Mouse (Mus musculus): ENCODE data around the gene Plekhg2. TPM values are rescaled to one million over a fixed set of nuclear protein-coding genes. Genes with fewer than 3 reads are reported as not detected.
A peak's percentile ranks its signal among the peaks of the same experiment; 100 is the strongest.

Gene Plekhg2
- polyA plus RNA-seq, 1 experiment from 2014 or later, result 18.8 TPM

DNA sequence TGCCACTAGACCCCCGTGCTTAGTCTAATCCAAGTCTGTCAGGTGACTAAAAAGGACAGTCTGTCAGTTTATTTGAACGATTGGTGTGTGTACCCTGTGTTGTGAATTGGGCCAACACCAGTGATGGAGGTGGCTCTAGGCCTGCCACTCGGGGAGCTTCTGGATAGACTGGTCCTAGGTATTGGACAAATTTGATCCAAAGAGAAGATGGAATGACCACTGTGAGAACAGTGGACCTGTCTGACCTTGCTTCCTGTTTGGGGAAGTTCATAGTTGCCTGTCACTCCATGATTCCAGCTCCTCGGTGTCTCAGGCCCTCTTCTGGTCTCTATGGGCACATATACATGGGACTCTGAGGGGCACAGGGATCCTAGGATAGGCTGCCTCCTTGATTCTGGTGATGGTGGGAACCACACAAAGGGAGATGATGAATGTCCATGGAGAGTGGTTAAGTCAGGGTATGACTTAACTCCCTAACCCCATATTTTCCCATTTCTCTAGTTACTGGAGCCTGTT, 20.7 kb downstream of the Plekhg2 start:
- 52% methylated on average over 4 of the region's 4 CpGs for WGBS
- H3K27me3 ChIP-seq (replicated peaks; ENCODE audit: control insufficient read depth, insufficient read depth, low read length), result no peaks in the 10 kb centered on the region
- H3K4me3 ChIP-seq (ENCODE audit: low read length), result peak overlapping the region; percentile 70
- H3K4me2 ChIP-seq (ENCODE audit: low read length), result peak overlapping the region; percentile 74
- peaks cover 22% of the 10 kb centered on the region for H3K36me3 ChIP-seq (ENCODE audit: control insufficient read depth, insufficient read depth, low read length)
- peaks cover 12% of the 10 kb centered on the region for H3K4me1 ChIP-seq (ENCODE audit: control insufficient read depth, insufficient read depth, low read depth, low read length)
- H3K27ac ChIP-seq (ENCODE audit: low read depth, low read length), result no peak overlapping the region
- ATAC-seq, result no peak
- H3K9me3 ChIP-seq (ENCODE audit: control insufficient read depth, low read length), result no peaks in the 10 kb centered on the region
- peak overlapping the region; percentile 93; the same call in 1 of the 2 replicates for H3K9ac ChIP-seq (ENCODE audit: low read depth, low read length)

DNA sequence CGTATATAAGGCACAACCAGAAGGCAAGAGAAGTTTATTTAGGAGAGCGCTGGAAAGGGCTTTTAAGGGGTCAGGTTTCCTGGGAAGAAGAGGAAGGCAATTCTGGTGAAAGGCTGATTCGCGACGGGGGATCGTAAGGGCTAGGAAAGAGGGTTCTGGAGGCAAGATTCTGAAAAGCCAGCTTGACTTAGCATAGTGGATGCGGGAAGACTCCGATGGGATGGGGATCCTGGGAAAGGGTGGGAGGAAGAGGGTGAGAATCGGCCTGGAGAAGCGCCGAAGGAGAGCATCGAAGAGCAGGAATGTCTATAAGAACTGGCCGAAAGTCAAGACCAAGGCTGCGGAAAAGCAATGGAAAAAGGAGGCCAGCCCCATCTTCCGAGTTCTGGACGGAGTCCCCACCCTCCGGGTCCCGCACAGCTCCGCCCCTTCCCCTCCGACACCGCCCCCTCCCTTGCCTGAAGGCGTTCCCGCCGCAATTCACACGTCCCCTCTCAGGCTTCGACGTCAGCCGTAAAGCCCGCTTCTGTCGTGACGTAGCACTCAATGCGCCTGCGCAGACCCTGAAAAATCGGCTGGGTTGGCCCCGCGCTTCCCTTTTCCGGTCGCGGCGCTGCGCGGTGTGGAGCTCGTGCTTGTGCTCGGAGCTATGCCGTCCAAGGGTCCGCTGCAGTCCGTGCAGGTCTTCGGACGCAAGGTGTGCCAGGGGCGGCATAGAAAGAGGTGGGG, 22.1 kb downstream of the Plekhg2 start, which contains the start of gene Rps16:
TSS of gene Rps16 (plus strand) at position 498 of the 729 bp plus-strand sequence.
- H3K9ac ChIP-seq (ENCODE audit: low read depth, low read length), result peak within 1 kb of the TSS; percentile 93
- peaks cover 12% of the 10 kb centered on the region for H3K4me1 ChIP-seq (ENCODE audit: control insufficient read depth, insufficient read depth, low read depth, low read length)
- H3K27me3 ChIP-seq (replicated peaks; ENCODE audit: control insufficient read depth, insufficient read depth, low read length), result no peaks in the 10 kb centered on the region
- peak within 1 kb of the TSS; percentile 74 for H3K4me2 ChIP-seq (ENCODE audit: low read length)
- no peaks in the 10 kb centered on the region for H3K9me3 ChIP-seq (ENCODE audit: control insufficient read depth, low read length)
- peak; percentile 96 for ATAC-seq
- peak within 1 kb of the TSS; percentile 84 for H3K27ac ChIP-seq (ENCODE audit: low read depth, low read length)
- 1% methylated on average over 46 of the region's 50 CpGs for WGBS
- H3K36me3 ChIP-seq (ENCODE audit: control insufficient read depth, insufficient read depth, low read length), result peaks cover 22% of the 10 kb centered on the region
- H3K4me3 ChIP-seq (ENCODE audit: low read length), result peak within 1 kb of the TSS; percentile 70

DNA sequence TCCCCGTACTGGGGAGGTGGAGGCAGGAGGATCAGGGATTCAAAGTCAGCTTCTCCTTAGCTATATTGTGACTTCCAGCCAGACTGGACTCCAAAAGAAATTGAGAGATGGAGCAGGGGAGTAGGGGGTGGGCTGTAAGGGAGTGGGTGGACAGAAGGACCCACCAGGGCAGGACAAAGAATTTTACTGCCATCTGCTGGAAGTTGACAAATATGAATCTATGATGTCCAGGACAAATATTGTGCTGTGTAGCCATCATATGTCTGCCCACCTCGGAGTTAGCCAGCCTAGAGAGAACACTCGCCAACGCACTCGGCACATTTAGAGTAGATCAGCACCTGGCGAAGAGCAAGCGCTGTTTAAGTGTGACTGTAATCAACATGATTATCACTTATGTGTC, 23.8 kb downstream of the Plekhg2 start:
- Histone ChIP-seq H3K36me3 (ENCODE audit: control insufficient read depth, insufficient read depth, low read length) (peaks cover 11% of the 10 kb centered on the region), H3K9ac (ENCODE audit: low read depth, low read length) (no peak overlapping the region), H3K4me2 (ENCODE audit: low read length) (no peak overlapping the region), H3K4me3 (ENCODE audit: low read length) (no peak overlapping the region), H3K9me3 (ENCODE audit: control insufficient read depth, low read length) (no peaks in the 10 kb centered on the region), H3K27ac (ENCODE audit: low read depth, low read length) (no peak overlapping the region), H3K4me1 (ENCODE audit: control insufficient read depth, insufficient read depth, low read depth, low read length) (peaks cover 12% of the 10 kb centered on the region), H3K27me3 (replicated peaks; ENCODE audit: control insufficient read depth, insufficient read depth, low read length) (no peaks in the 10 kb centered on the region)
- no peak for ATAC-seq
- 84% methylated on average over 7 of the region's 7 CpGs for WGBS

DNA sequence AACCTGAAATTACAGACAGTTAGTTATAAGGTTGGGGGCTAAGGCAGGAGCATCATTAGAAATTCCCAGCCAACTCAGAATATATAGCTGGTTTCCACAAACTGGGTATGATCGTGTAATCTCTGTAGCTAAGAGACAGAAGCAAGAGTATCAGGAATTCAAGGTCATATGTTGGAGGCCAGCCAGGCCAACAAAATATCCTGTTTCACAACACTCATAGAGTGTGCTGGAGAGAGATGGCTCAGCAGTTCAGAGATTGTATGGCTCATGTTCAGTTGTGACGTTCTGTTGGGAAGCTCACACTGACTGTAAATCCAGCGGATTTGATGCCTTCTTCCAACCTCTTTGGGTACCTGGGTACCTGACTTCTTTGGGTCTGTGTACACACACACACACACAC, 24.7 kb downstream of the Plekhg2 start:
- WGBS, result 76% methylated on average over 3 of the region's 3 CpGs
- no peak overlapping the region for H3K4me2 ChIP-seq (ENCODE audit: low read length)
- H3K36me3 ChIP-seq (ENCODE audit: control insufficient read depth, insufficient read depth, low read length), result peaks cover 2% of the 10 kb centered on the region; the same call in 1 of the 2 replicates
- H3K9ac ChIP-seq (ENCODE audit: low read depth, low read length), result no peak overlapping the region
- ATAC-seq, result no peak
- H3K27me3 ChIP-seq (replicated peaks; ENCODE audit: control insufficient read depth, insufficient read depth, low read length), result no peaks in the 10 kb centered on the region
- H3K4me1 ChIP-seq (ENCODE audit: control insufficient read depth, insufficient read depth, low read depth, low read length), result peaks cover 12% of the 10 kb centered on the region
- no peak overlapping the region for H3K4me3 ChIP-seq (ENCODE audit: low read length)
- no peak overlapping the region for H3K27ac ChIP-seq (ENCODE audit: low read depth, low read length)
- H3K9me3 ChIP-seq (ENCODE audit: control insufficient read depth, low read length), result no peaks in the 10 kb centered on the region

DNA sequence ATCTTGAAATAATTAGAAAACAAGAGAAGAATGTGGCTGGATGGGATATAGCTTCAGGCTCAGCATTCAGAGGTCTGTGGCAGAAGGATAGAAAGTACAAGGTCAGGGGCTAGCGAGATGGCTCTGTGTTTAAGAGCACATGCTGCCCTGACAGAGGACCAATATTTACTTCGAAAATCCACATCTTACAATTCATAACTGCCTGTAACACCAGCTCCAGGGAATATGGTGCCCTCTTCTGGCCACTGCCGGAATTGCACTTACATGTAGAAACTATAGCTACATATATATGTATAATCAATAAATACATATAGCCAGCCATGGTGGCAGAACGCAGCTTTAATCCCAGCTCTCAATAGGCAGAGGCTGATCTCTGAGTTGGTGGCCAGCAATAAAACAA, 27.8 kb downstream of the Plekhg2 start:
- WGBS, result 4% methylated on average over 4 of the region's 4 CpGs
- no peak for ATAC-seq
- H3K27ac ChIP-seq (ENCODE audit: low read depth, low read length), result no peak overlapping the region
- H3K36me3 ChIP-seq (ENCODE audit: control insufficient read depth, insufficient read depth, low read length), result no peaks in the 10 kb centered on the region
- no peak overlapping the region for H3K9ac ChIP-seq (ENCODE audit: low read depth, low read length)
- no peak overlapping the region for H3K4me3 ChIP-seq (ENCODE audit: low read length)
- no peaks in the 10 kb centered on the region for H3K9me3 ChIP-seq (ENCODE audit: control insufficient read depth, low read length)
- no peak overlapping the region for H3K4me2 ChIP-seq (ENCODE audit: low read length)
- H3K27me3 ChIP-seq (replicated peaks; ENCODE audit: control insufficient read depth, insufficient read depth, low read length), result no peaks in the 10 kb centered on the region
- H3K4me1 ChIP-seq (ENCODE audit: control insufficient read depth, insufficient read depth, low read depth, low read length), result no peaks in the 10 kb centered on the region

DNA sequence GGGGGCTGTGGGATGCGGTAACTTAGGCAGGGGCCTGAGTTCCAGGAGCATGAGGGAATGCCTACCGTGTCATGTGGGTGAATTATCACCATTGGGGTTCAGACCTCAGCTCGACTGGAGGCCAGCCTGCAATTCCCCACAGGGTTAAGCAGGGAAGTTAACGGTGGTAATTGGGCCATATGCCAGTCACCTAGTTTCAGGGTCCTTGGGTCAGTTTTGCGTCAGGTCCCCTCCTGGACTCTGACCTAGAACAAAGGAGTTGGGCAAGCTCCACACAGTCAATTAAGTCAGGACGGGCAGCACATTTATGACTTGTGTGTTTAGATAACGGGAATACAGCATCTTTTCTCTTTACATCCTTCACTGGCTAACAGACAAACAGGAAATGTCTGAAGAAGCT, 31.0 kb downstream of the Plekhg2 start:
- no peak overlapping the region for H3K9ac ChIP-seq (ENCODE audit: low read depth, low read length)
- H3K4me1 ChIP-seq (ENCODE audit: control insufficient read depth, insufficient read depth, low read depth, low read length), result peaks cover 12% of the 10 kb centered on the region
- H3K4me2 ChIP-seq (ENCODE audit: low read length), result no peak overlapping the region
- no peak overlapping the region for H3K27ac ChIP-seq (ENCODE audit: low read depth, low read length)
- H3K4me3 ChIP-seq (ENCODE audit: low read length), result no peak overlapping the region
- no peak for ATAC-seq
- no peaks in the 10 kb centered on the region for H3K27me3 ChIP-seq (replicated peaks; ENCODE audit: control insufficient read depth, insufficient read depth, low read length)
- H3K36me3 ChIP-seq (ENCODE audit: control insufficient read depth, insufficient read depth, low read length), result no peaks in the 10 kb centered on the region
- no peaks in the 10 kb centered on the region for H3K9me3 ChIP-seq (ENCODE audit: control insufficient read depth, low read length)
- 56% methylated on average over 7 of the region's 7 CpGs for WGBS

DNA sequence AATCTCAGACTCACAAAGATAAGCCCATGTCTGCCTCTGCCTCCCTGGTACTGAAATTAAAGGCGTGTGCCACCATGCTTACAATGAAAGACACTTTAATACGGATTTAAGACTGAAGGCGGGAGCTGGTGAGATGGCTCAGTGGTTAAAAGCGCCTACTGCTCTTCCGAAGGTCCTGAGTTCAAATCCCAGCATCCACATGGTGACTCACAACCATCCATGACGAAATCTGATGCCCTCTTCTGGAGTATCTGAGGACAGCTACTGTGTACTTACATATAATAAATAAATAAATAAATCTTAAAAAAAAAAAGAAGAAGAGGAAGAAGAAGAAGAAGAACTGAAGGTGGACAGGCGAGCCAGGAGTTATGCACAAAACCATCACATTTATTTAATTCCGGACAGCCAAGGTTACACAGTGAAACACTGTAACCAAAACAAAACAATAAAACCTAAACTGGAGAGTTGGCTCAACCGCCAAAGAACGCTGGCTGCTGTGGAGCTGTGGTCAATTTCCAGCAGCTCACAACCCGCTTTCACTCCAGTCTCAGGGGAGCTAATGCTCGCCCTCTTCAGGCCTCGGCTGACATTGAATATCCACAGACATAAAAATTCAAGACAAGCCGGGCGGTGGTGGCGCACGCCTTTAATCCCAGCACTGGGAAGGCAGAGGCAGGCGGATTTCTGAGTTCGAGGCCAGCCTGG, 33.0 kb downstream of the Plekhg2 start:
- Histone ChIP-seq H3K9me3 (ENCODE audit: control insufficient read depth, low read length) (no peaks in the 10 kb centered on the region), H3K4me1 (ENCODE audit: control insufficient read depth, insufficient read depth, low read depth, low read length) (peaks cover 12% of the 10 kb centered on the region), H3K27me3 (replicated peaks; ENCODE audit: control insufficient read depth, insufficient read depth, low read length) (no peaks in the 10 kb centered on the region), H3K27ac (ENCODE audit: low read depth, low read length) (peak overlapping the region; percentile 76), H3K36me3 (ENCODE audit: control insufficient read depth, insufficient read depth, low read length) (no peaks in the 10 kb centered on the region), H3K9ac (ENCODE audit: low read depth, low read length) (peak overlapping the region; percentile 72; the same call in 1 of the 2 replicates), H3K4me2 (ENCODE audit: low read length) (peak overlapping the region; percentile 86), H3K4me3 (ENCODE audit: low read length) (peak overlapping the region; percentile 99)
- 82% methylated on average over 19 of the region's 19 CpGs for WGBS
- no peak for ATAC-seq

DNA sequence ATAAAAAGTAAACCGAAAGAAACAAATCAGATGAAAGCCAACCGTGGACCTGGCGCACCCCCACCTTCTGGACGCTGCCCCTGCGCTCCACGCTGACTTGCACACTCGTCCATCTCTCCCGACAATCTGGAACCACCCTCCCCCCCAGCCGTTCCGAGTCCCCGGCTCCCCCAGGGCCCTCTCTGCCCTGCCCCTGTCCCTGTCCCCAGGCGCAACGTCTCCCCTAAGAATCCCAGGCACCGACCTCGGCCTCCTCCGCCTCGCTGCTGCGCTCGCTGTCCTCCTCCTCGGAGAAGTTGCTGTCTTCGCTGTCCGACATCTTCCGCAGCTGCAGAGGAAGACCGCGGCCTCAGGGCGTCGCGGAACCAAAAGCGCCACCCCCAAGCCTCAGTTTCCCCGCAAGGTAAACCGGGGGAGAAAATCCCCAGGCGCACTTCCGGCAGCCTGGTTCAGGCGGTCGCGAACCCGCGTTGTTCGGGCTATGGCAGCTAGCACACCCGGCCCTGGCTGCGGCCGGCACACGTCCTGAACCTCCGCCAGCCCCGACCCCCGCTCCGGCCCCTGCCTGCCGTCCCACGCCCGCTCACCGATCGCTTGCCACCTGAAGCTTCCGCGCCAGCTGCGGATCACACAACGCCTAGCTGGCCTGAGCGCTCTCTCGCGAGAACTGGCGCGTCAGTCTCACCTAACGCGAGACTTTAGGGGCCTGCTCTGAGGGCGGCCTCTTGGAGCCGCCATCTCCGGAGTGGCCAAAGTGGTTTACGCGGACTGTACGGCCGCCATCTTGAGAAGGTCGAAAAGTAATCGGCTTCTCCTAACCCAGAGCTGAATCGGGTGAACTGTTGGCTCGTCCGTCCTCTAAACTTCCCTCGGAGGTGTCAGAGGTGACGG, 34.0 kb downstream of the Plekhg2 start, which contains the start of gene Supt5:
TSS of gene Supt5 (minus strand) at position 639 of the 891 bp plus-strand sequence.
- H3K9me3 ChIP-seq (ENCODE audit: control insufficient read depth, low read length), result no peaks in the 10 kb centered on the region
- peak within 1 kb of the TSS; percentile 86 for H3K4me2 ChIP-seq (ENCODE audit: low read length)
- peaks cover 12% of the 10 kb centered on the region for H3K4me1 ChIP-seq (ENCODE audit: control insufficient read depth, insufficient read depth, low read depth, low read length)
- ATAC-seq, result peak; percentile 99
- H3K27me3 ChIP-seq (replicated peaks; ENCODE audit: control insufficient read depth, insufficient read depth, low read length), result no peaks in the 10 kb centered on the region
- no peaks in the 10 kb centered on the region for H3K36me3 ChIP-seq (ENCODE audit: control insufficient read depth, insufficient read depth, low read length)
- WGBS, result under 1% methylated on average over 76 of the region's 77 CpGs
- peak within 1 kb of the TSS; percentile 72 for H3K9ac ChIP-seq (ENCODE audit: low read depth, low read length)
- peak within 1 kb of the TSS; percentile 99 for H3K4me3 ChIP-seq (ENCODE audit: low read length)
- peak within 1 kb of the TSS; percentile 76 for H3K27ac ChIP-seq (ENCODE audit: low read depth, low read length)
